Mouse (Mus musculus) spleen, adult 12 weeks (tissue): ENCODE measurements around the gene Olfr99.
"Not testable (repeated sequence)": the region's sequence is repeated elsewhere in the genome, so short reads cannot be mapped to it uniquely, and the experiment has no call there.

ENCODE experiments used
- DNase-seq: peaks from one replicate; pipeline ENCODE4 v3.0.0; 2022; ENCODE audit warnings: low spot score

The Olfr99 gene

DNA sequence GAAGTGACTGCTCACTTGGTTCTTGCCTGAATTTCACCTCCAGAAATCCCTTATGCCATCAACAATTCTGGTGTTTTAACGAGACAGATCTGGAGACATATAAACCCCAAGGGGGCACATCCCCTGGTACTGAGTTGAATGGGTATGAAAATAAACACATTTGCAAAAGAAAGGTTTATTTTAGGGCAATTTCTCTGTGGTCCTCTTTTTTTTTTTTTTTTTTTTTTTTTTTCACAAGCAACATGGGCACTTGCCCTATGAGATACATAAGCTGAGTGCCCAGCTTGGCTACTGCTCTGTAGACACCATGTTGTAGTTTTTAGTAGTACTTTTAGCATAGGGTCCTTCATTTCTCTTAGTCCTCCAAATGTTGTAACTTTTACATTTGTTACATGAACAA lies at the start of gene Olfr99:
Olfr99 (minus strand) TSS at position 101 of the 400 bp plus-strand sequence.
- DNase-seq = no peak

GRCm38 (mm10) chr17:37316954-37317353 lies 33.7 kb upstream of the Olfr99 start, which contains the start of gene Olfr102:
TSS of gene Olfr102 (minus strand) at chr17:37317054.
- DNase-seq = no peak

DNA sequence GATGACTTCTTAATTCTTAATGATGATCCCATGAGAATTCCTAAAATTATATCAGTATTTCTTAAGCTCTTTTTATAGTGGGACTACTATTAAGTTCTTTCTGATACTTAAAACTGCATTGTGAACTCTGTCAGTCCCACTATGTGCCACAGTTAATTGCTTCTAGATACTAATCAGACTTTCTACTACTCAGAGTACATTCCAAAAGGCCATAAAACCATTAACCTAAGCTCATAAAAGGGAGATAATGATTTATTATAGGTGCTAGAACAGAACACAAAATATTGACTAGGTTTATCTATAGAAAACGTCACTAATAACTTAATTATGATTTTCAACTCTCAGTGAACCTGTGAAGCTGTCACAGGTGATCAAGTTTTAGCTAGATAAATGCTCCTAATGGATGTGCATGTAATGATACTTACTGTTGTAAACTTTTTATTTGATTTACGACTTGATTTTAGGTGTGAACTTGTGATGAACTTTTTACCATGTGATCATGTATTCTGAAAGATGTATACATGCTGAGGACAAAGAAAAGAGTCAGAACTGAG lies 27.0 kb upstream of the Olfr99 start:
- DNase-seq = no peak

DNA sequence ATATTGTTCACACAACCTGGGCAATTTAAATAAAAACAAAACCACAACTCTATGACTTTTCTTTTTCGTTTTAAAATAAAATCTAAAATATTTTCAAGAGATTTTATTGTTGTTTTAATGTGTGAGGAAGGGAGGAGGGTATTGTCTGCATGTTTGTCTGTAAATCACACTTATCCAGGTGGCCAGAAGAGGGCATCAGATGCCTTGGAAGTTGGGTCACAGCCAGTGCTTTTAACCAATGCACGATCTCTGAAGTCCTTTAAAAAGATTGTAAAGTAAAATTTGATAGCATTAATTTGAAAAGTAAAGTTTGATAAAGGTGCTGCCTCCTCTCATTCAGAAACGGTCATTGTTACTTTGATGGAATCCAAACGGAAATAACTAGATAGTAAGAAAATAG lies 25.2 kb upstream of the Olfr99 start:
- no peak for DNase-seq

- DNase-seq = no peak
Observed at GRCm38 (mm10) chr17:37304213-37304612, 21.0 kb upstream of the Olfr99 start, which contains the start of gene Olfr101. TSS of gene Olfr101 (minus strand) at chr17:37304313.

GRCm38 (mm10) chr17:37280331-37280730 lies 2.9 kb downstream of the Olfr99 start:
- no peak for DNase-seq

DNA sequence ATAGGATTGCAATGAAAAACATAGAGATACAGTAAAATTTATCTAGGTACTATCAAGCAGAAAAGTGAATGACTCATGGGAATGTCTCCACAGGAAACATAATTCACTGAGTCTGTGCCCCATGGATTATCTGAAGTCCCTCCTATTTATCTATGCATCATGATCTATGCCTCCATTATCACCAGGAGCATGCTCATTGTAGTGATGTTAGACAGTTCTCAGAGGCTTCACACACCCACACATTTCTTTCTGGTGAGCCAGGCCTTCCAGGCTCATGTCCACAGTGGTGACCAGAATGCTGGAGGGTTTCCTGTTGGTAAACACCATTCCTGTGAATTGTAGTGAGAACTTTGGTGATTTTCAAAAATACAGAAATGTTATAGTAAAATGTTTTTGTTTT lies 6.7 kb downstream of the Olfr99 start:
- DNase-seq = no peak

DNA sequence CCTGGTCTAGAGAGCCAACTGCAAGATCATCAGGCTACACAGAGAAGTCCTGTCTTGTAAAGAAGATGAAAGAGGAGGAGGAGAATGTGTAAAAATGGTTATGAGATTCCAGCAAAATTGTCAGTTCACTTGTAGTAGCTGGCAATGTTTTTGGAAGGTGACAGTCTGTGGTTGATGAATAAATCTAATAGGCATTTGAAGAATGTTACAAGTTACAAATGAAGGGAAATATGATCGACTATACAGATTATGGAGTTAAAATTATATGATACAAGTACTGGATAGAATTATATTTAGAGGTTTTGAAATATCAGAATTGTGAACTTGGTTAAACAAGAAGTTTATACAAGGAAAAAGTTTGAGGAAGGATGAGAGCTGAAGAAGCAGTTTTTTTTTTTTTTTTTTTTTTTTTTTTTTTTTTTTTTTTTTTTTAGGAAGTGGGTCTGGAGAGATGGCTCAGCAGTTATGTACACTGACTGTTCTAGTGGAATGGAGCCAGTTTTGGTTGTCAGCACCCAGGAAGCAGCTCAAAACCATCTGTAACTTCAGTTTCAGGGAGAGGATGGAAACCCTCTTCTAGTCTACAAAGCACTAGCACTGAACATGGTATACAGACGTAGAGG lies 7.5 kb downstream of the Olfr99 start:
- no peak for DNase-seq

DNA sequence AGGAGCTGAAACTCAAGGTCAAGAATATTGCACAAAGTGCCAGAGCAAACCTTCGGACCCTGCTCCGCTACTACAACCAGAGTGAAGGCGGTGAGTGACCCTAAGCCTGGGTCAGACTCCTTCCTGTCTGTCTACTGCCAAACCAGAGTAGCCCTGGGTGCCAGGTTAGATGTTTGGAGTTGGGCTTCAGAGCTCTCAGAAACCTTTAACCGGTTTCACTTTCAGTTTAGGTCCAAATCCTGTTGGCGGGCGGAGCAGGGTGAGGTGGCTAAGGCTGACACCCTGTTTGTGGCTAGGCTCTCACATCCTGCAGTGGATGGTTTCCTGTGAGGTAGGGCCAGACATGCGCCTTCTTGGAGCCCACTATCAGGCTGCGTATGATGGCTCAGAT lies 12.6 kb downstream of the Olfr99 start:
- peak; percentile 44 for DNase-seq

DNA sequence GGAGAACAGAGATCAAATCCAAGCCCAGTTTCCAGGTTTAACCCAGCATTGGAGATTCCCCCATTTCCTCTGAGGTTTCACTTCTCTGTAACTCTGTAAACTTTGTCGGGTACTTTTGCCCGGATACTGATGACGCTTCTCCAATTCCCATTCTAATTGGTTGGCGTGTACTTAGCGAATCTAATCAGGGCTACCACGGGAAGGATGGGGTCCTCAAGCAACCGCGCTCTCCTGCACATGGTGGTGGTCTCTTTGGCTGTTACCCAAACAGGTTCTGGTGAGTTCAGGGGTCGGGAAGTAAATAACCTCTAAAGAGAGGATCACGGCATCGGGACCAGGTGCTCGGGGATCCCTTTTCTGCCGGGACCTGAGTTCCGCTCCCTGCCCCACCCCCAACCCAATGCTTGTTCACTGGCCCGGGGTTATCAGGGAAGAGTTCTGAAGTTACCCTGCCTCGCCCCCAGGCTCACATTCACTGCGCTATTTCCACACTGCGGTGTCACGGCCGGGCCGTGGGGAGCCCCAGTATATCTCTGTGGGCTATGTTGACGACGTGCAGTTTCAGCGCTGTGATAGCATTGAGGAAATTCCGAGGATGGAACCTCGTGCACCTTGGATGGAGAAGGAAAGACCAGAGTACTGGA lies 13.1 kb downstream of the Olfr99 start, which contains the start of gene H2-M3:
H2-M3 (plus strand) TSS at position 163 of the 644 bp plus-strand sequence.
- DNase-seq = peak; percentile 82

DNA sequence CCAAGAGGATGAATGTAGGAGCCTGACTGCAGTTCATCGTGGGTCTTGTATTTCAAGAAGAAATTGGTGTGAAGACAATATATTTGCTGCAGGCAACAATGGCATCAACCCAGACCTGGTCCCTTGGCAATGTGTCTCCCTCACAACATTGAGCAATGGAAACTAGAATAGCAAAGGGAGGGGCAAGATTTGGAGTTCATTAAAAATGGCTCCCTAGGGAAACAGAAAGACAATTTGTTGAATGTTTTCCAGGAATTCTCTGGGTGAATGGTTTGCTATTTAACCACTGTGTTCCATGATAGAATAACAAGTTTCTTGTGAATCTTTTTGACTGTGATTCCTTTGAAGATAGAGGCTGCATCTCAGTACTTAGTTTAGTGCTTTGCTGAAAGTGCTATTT lies 19.6 kb downstream of the Olfr99 start, which contains the start of gene Olfr98:
Olfr98 (minus strand) TSS at position 124 of the 400 bp plus-strand sequence.
- DNase-seq = no peak

- DNase-seq = peak; percentile 3
Observed at GRCm38 (mm10) chr17:37250544-37250943, 32.7 kb downstream of the Olfr99 start.

DNA sequence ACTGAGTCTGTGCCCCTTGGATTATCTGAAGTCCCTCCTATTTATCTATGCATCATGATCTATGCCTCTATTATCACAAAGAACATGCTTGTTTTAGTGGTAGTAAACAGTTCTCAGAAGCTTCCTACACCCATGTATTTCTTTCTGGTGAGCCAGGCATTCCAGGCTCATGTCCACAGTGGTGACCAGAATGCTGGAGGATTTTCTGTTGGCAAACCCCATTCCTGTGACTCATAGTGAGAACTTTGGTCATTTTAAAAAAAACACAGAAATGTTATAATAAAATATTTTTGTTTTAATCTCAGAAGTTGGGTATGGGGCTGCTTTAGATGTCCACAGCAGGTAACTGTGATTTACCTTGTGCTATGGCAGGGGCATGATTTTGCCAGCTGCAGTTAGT lies 33.8 kb downstream of the Olfr99 start:
- no peak for DNase-seq

- peak; percentile 19 for DNase-seq
Observed at GRCm38 (mm10) chr17:37246715-37247114, 36.5 kb downstream of the Olfr99 start.

- no peak for DNase-seq
Observed at GRCm38 (mm10) chr17:37242198-37242597, 41.1 kb downstream of the Olfr99 start.

GRCm38 (mm10) chr17:37237230-37237629 lies 46.0 kb downstream of the Olfr99 start, which contains the start of gene Olfr97:
TSS of gene Olfr97 (minus strand) at chr17:37237330.
- DNase-seq = not testable (repeated sequence)
